Mouse (Mus musculus): Measurements from ENCODE around the gene Elac2. TPM values are rescaled to one million over a fixed set of nuclear protein-coding genes. Genes with fewer than 3 reads are reported as not detected.

Elac2 gene
- polyA plus RNA-seq, 1 experiment from 2014 or later = 34.1 TPM

GRCm38 (mm10) chr11:65020744-65021143 is 41.9 kb downstream of the Elac2 start:
- ATAC-seq (ENCODE audit: insufficient number of reproducible peaks, insufficient read depth, low FRiP score, low TSS enrichment, low read depth) = no peak
- no peaks in the 10 kb centered on the region for H3K4me1 ChIP-seq (replicated peaks)
- no peaks in the 10 kb centered on the region for H3K27me3 ChIP-seq
- 88% methylated on average over 4 of the region's 4 CpGs for WGBS
- H3K36me3 ChIP-seq = no peaks in the 10 kb centered on the region
- H3K4me3 ChIP-seq (replicated peaks) = no peak overlapping the region
- no peak overlapping the region for H3K4me2 ChIP-seq
- H3K9me3 ChIP-seq = no peaks in the 10 kb centered on the region
- no peak overlapping the region for H3K27ac ChIP-seq
- no peak overlapping the region for H3K9ac ChIP-seq (replicated peaks)

GRCm38 (mm10) chr11:65022771-65023170 is 43.9 kb downstream of the Elac2 start:
- Histone ChIP-seq H3K4me3 (replicated peaks) (no peak overlapping the region), H3K9ac (replicated peaks) (no peak overlapping the region), H3K27me3 (no peaks in the 10 kb centered on the region), H3K4me2 (no peak overlapping the region), H3K9me3 (no peaks in the 10 kb centered on the region), H3K36me3 (no peaks in the 10 kb centered on the region), H3K27ac (no peak overlapping the region), H3K4me1 (replicated peaks) (no peaks in the 10 kb centered on the region)
- ATAC-seq (ENCODE audit: insufficient number of reproducible peaks, insufficient read depth, low FRiP score, low TSS enrichment, low read depth) = no peak
- WGBS = 90% methylated on average over 11 of the region's 11 CpGs

- no peak overlapping the region for H3K27ac ChIP-seq
- H3K9me3 ChIP-seq = no peaks in the 10 kb centered on the region
- ATAC-seq (ENCODE audit: insufficient number of reproducible peaks, insufficient read depth, low FRiP score, low TSS enrichment, low read depth) = no peak
- H3K4me2 ChIP-seq = no peak overlapping the region
- H3K4me1 ChIP-seq (replicated peaks) = no peaks in the 10 kb centered on the region
- no peaks in the 10 kb centered on the region for H3K27me3 ChIP-seq
- no peaks in the 10 kb centered on the region; the same call in 1 of the 2 replicates for H3K36me3 ChIP-seq
- H3K9ac ChIP-seq (replicated peaks) = no peak overlapping the region
- WGBS = 77% methylated on average over 5 of the region's 5 CpGs
- no peak overlapping the region for H3K4me3 ChIP-seq (replicated peaks)
Observed at GRCm38 (mm10) chr11:65028049-65028448, 49.2 kb downstream of the Elac2 start.

GRCm38 (mm10) chr11:65030201-65030600 is 51.4 kb downstream of the Elac2 start:
- Histone ChIP-seq H3K4me2 (no peak overlapping the region), H3K9ac (replicated peaks) (no peak overlapping the region), H3K36me3 (no peaks in the 10 kb centered on the region; the same call in 1 of the 2 replicates), H3K4me1 (replicated peaks) (no peaks in the 10 kb centered on the region), H3K27me3 (no peaks in the 10 kb centered on the region), H3K9me3 (no peaks in the 10 kb centered on the region), H3K27ac (no peak overlapping the region), H3K4me3 (replicated peaks) (no peak overlapping the region)
- 73% methylated on average over 1 of the region's 1 CpGs for WGBS
- ATAC-seq (ENCODE audit: insufficient number of reproducible peaks, insufficient read depth, low FRiP score, low TSS enrichment, low read depth) = no peak

DNA sequence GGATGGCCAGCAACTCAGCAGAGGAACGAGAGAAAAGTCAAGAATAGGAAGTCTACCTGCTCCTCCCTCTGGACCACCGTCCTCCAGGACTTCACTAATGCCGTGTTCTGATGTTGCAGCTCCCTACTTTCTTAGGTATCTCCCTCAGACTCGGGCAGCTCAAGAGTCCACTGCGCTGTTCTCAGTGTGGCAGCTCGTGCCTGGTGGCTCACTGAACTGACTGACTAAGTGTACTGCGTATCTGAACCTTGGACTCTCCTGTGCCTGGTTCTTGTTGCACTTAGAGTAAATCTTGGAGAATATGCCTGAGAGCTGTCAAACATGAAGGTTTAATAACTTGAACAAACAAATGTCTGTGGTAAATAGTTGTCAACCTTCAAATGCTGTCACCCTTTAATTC is 53.4 kb downstream of the Elac2 start:
- no peaks in the 10 kb centered on the region for H3K9me3 ChIP-seq
- 89% methylated on average over 7 of the region's 7 CpGs for WGBS
- no peak for ATAC-seq (ENCODE audit: insufficient number of reproducible peaks, insufficient read depth, low FRiP score, low TSS enrichment, low read depth)
- no peak overlapping the region for H3K27ac ChIP-seq
- H3K4me3 ChIP-seq (replicated peaks) = no peak overlapping the region
- H3K4me2 ChIP-seq = no peak overlapping the region
- H3K27me3 ChIP-seq = no peaks in the 10 kb centered on the region
- no peaks in the 10 kb centered on the region; the same call in 1 of the 2 replicates for H3K36me3 ChIP-seq
- H3K4me1 ChIP-seq (replicated peaks) = no peaks in the 10 kb centered on the region
- H3K9ac ChIP-seq (replicated peaks) = no peak overlapping the region

DNA sequence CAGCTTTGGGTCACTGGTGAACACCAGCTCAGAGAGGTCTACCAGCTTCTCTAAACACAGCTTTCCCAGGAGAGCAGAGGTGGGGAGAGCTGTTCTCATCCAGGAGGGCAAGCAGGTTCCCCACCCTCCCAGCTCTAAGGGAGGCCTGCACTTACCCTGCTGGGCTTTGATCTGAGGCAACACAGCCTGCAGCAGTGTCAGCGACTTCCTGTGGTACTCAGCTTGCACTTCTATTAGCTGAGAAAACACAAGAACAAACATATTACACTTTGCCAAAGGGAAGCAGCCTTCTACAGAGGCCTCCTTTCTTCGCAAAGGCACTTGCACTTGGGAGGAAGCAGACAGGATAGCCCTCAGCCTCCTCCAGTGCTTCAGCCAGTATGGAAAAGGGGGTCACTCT is 60.2 kb downstream of the Elac2 start:
- Histone ChIP-seq H3K36me3 (no peaks in the 10 kb centered on the region), H3K27me3 (no peaks in the 10 kb centered on the region), H3K4me1 (replicated peaks) (peaks cover 18% of the 10 kb centered on the region), H3K9ac (replicated peaks) (no peak overlapping the region), H3K27ac (no peak overlapping the region), H3K4me3 (replicated peaks) (no peak overlapping the region), H3K9me3 (no peaks in the 10 kb centered on the region), H3K4me2 (no peak overlapping the region)
- 22% methylated on average over 2 of the region's 2 CpGs for WGBS
- no peak for ATAC-seq (ENCODE audit: insufficient number of reproducible peaks, insufficient read depth, low FRiP score, low TSS enrichment, low read depth)

DNA sequence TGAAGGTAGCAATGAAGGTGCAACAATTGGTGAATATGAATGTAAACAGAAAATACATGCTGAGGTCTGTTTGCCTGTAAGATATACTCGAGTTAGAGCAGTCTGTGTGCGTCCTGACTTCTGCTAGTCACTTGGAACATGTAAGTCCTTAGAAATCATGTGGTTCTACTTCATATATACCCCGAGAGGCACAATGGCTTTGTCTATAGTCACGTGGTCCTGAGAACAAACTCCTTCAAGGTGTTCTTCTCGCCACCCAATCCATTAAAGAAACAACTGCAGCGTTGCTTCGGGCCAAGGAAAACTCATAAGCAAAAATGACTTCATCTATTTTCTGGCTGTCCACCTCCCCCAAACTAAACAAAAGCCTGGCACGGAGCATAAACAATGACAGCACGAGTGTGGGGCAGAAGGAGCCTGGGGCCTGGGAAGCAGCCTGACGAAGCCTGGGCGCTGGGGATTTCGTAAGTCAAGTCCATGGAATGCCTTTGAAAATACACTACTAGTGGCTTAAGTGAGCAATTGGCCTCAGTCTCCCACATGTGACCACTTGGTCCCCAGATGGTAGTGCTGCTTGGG is 60.8 kb downstream of the Elac2 start:
- H3K4me2 ChIP-seq = no peak overlapping the region
- no peak overlapping the region for H3K27ac ChIP-seq
- no peak for ATAC-seq (ENCODE audit: insufficient number of reproducible peaks, insufficient read depth, low FRiP score, low TSS enrichment, low read depth)
- no peak overlapping the region for H3K4me3 ChIP-seq (replicated peaks)
- WGBS = 65% methylated on average over 12 of the region's 12 CpGs
- no peaks in the 10 kb centered on the region for H3K9me3 ChIP-seq
- peaks cover 18% of the 10 kb centered on the region for H3K4me1 ChIP-seq (replicated peaks)
- H3K9ac ChIP-seq (replicated peaks) = no peak overlapping the region
- no peaks in the 10 kb centered on the region for H3K36me3 ChIP-seq
- no peaks in the 10 kb centered on the region for H3K27me3 ChIP-seq

DNA sequence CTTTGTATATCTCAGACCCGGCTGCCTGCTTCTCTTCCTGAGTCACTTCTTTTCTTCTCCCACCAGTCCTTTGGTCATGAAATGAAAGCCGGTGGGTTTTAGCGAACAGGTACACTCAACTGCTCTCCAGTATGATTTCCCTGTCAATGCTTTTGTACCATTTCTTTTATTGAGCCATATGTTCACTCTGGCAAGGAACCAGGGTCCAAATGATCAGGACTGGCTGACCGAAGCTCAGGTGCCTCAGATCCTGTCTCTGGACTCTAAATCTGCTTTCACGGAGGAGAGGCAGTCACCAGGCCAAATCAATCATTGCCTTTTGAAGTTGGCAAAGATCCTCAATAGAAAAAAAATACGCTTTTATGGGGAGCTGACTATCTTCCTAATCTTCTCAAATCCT is 61.7 kb downstream of the Elac2 start:
- ATAC-seq (ENCODE audit: insufficient number of reproducible peaks, insufficient read depth, low FRiP score, low TSS enrichment, low read depth) = no peak
- 79% methylated on average over 6 of the region's 6 CpGs for WGBS
- Histone ChIP-seq H3K9me3 (no peaks in the 10 kb centered on the region), H3K36me3 (no peaks in the 10 kb centered on the region), H3K27me3 (no peaks in the 10 kb centered on the region), H3K4me1 (replicated peaks) (peaks cover 18% of the 10 kb centered on the region), H3K9ac (replicated peaks) (no peak overlapping the region), H3K27ac (no peak overlapping the region), H3K4me3 (replicated peaks) (no peak overlapping the region), H3K4me2 (no peak overlapping the region)

DNA sequence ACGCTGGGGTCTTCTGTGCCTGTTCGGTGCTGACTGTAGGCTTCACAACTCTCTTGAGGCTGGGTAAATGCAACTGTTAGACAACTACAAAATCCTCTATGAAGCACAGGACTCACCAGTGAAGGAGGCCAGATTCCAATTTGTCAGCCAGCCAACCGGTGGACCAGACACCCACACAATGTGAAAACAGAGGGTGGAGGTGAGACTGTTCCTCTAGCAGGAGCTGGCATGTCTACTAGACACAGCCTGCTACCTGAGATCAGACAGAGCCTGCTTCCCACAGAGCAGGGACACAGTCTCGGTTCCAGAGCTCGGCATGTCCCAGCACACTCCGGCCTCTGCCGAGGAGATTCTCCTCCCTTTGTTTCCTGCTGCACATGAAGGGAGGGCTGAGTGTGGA is 70.3 kb downstream of the Elac2 start:
- Histone ChIP-seq H3K9ac (replicated peaks) (no peak overlapping the region), H3K4me2 (no peak overlapping the region), H3K27me3 (no peaks in the 10 kb centered on the region), H3K9me3 (no peaks in the 10 kb centered on the region), H3K27ac (no peak overlapping the region), H3K36me3 (no peaks in the 10 kb centered on the region), H3K4me1 (replicated peaks) (no peaks in the 10 kb centered on the region), H3K4me3 (replicated peaks) (no peak overlapping the region)
- ATAC-seq (ENCODE audit: insufficient number of reproducible peaks, insufficient read depth, low FRiP score, low TSS enrichment, low read depth) = no peak
- 83% methylated on average over 7 of the region's 7 CpGs for WGBS

DNA sequence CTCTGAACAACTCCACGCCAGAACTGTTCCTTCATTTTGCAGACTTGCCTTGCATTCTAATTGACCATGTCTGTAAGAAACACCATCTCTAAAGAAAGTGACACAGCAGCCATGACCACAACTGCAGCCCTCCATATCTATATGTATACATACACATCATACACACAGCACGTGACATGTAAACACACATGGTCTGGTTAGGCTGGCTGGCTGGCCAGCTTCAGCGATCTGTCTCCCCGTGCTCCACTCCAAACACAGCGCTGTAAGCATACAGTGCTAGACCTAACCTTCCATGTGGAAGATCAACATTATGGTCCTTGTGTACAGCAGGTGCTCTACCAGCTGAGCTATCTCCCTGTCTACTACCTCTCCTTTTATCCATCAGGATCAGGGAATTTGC is 72.0 kb downstream of the Elac2 start:
- Histone ChIP-seq H3K27me3 (no peaks in the 10 kb centered on the region), H3K36me3 (no peaks in the 10 kb centered on the region), H3K27ac (no peak overlapping the region), H3K9ac (replicated peaks) (no peak overlapping the region), H3K4me2 (no peak overlapping the region), H3K4me3 (replicated peaks) (no peak overlapping the region), H3K4me1 (replicated peaks) (no peaks in the 10 kb centered on the region), H3K9me3 (no peaks in the 10 kb centered on the region)
- no peak for ATAC-seq (ENCODE audit: insufficient number of reproducible peaks, insufficient read depth, low FRiP score, low TSS enrichment, low read depth)
- 90% methylated on average over 5 of the region's 5 CpGs for WGBS
